In the genomic region with DNA sequence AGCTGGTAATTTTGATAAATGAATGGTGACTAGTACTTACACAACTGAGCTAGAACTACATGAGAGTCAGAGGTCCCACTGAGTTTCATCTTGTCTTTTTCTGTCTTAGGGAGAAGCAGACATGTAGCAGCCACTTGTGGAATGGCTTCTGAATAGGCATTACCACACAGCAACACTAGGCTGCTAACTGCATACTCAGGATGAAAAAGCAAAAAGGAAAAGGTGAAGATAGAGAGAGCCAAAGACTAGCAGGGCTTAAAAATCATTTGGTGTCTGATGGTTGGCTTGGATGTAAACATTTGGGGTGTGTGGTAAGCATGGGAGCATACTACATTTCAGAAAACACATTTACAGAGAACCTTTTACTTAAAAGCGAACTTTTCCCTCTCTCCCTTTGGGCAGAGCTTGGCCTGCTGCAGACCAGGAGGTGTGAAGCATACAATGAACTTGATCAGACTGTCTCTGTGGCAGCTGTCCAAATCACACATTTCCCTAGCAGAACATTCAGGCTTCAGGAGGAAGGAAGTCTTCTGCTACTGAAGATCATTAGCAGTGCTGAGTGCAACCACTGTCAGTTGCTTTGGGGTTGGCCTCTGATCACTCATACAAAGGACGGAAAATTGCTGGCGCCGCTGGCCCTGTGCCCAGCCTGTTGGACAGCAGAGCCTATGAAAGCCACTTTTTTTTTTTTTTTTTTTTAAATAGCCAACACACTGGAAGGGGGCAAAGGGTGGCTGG, we compare ENCODE assay signal across 9 mouse cellular contexts.
A peak's percentile ranks its signal among the peaks of the same experiment; 100 is the strongest.
DNase-seq lines count a peak whose midpoint lies in the region; ATAC-seq and TF ChIP-seq lines count a peak whose summit lies in the region.
"Had no signal": no experiment of that assay in that cellular context is flagged by ENCODE, and none has a peak within 500 bp of the region (broad histone marks: within the 10 kb centered on the region; RNA-seq: fewer than 3 reads in every experiment).

No protein-coding gene starts in this region.

- DNase-seq in cerebellum, postnatal 10 days, result peak; percentile 61 to 71
- peak; percentile 22 to 35 for DNase-seq in gastrocnemius, postnatal 36 days
- DNase-seq in hindbrain, postnatal 0 days (ENCODE audit: low spot score), result peak; percentile 73
- peak; percentile 23 to 87 for DNase-seq in left cerebral cortex, postnatal 10 days (ENCODE audit: extremely low spot score in 1 of 2, low spot score in 2 of 2)
- no peak for DNase-seq in thymus, postnatal 10 days (ENCODE audit: low spot score in 2 of 2)

- no peaks in the 10 kb centered on the region for H3K27me3 ChIP-seq in megakaryocyte, embryonic 14.5 days (replicated peaks)
- H3K27me3 ChIP-seq in hindbrain, postnatal 0 days (ENCODE audit: insufficient read depth, low read length), result no peaks in the 10 kb centered on the region
- no peaks in the 10 kb centered on the region for H3K27me3 ChIP-seq in midbrain, embryonic 16.5 days (ENCODE audit: control insufficient read depth, insufficient read depth, low read depth, low read length)

- H3K4me1 ChIP-seq in megakaryocyte, embryonic 14.5 days, result peaks cover 32% of the 10 kb centered on the region
- H3K4me1 ChIP-seq in hindbrain, postnatal 0 days (ENCODE audit: insufficient read depth, low read length), result no peaks in the 10 kb centered on the region
- no peaks in the 10 kb centered on the region for H3K4me1 ChIP-seq in midbrain, embryonic 16.5 days (ENCODE audit: control insufficient read depth, insufficient read depth, low read length)

- no peak overlapping the region for H3K27ac ChIP-seq in hindbrain, postnatal 0 days
- no peak overlapping the region for H3K27ac ChIP-seq in midbrain, embryonic 16.5 days (ENCODE audit: low read length)

- no peak for TF ChIP-seq CTCF in hindbrain, postnatal 0 days (IDR thresholded peaks at IDR 0.05; ENCODE audit: low read depth)

- no peaks in the 10 kb centered on the region for H3K9me3 ChIP-seq in megakaryocyte, embryonic 14.5 days
- H3K9me3 ChIP-seq in hindbrain, postnatal 0 days (ENCODE audit: low read length), result no peaks in the 10 kb centered on the region
- H3K9me3 ChIP-seq in midbrain, embryonic 16.5 days (replicated peaks; ENCODE audit: control insufficient read depth, low read length, poor library complexity, severe bottlenecking), result no peaks in the 10 kb centered on the region

- ATAC-seq in megakaryocyte, adult 5-6 weeks (ENCODE audit: poor library complexity, severe bottlenecking), result no peak
- ATAC-seq in hindbrain, postnatal 0 days, result peak; percentile 85
- peak; percentile 66; the same call in 1 of the 2 replicates for ATAC-seq in midbrain, embryonic 16.5 days

- H3K9ac ChIP-seq in hindbrain, postnatal 0 days (replicated peaks; ENCODE audit: low read length), result no peak overlapping the region
- H3K9ac ChIP-seq in midbrain, embryonic 16.5 days (ENCODE audit: low read depth, low read length), result no peak overlapping the region

- no peaks in the 10 kb centered on the region for H3K36me3 ChIP-seq in megakaryocyte, embryonic 14.5 days (replicated peaks; ENCODE audit: low read length)
- H3K36me3 ChIP-seq in hindbrain, postnatal 0 days (ENCODE audit: insufficient read depth, low read length), result no peaks in the 10 kb centered on the region
- no peaks in the 10 kb centered on the region for H3K36me3 ChIP-seq in midbrain, embryonic 16.5 days (ENCODE audit: control insufficient read depth, insufficient read depth, low read length)

- H3K4me2 ChIP-seq in hindbrain, postnatal 0 days (ENCODE audit: low read depth, low read length), result no peak overlapping the region
- no peak overlapping the region for H3K4me2 ChIP-seq in midbrain, embryonic 16.5 days (ENCODE audit: low read length)

- 30% methylated on average over 4 of the region's 4 CpGs for WGBS in hindbrain, postnatal 0 days
- 55% methylated on average over 4 of the region's 4 CpGs for WGBS in midbrain, embryonic 16.5 days

- intact Hi-C loops in gastrocnemius, postnatal 36 days (cut with DNase I), result no loop called here
- intact Hi-C loops in left cerebral cortex, postnatal 10 days (cut with DNase I), result no loop called here

- peak overlapping the region; percentile 12 for H3K4me3 ChIP-seq in megakaryocyte, embryonic 14.5 days (replicated peaks)
- no peak overlapping the region for H3K4me3 ChIP-seq in hindbrain, postnatal 0 days (ENCODE audit: low read length)
- no peak overlapping the region for H3K4me3 ChIP-seq in midbrain, embryonic 16.5 days (ENCODE audit: low read depth, low read length)
- H3K4me3 ChIP-seq: erythroblast, embryonic 14.5 days had no signal

Comparison
In these comparisons a context has a peak if more than half of its experiments do, and no peak if none do; other contexts are left out.
1. DNase-seq: peak in cerebellum, postnatal 10 days (2 of 2), gastrocnemius, postnatal 36 days (2 of 2), hindbrain, postnatal 0 days (single experiment) and left cerebral cortex, postnatal 10 days (2 of 2); none in thymus, postnatal 10 days (0 of 2).